Mouse (Mus musculus): Measurements from ENCODE around the gene Sept3. TPM values are rescaled to one million over a fixed set of nuclear protein-coding genes. Genes with fewer than 3 reads are reported as not detected.

The Sept3 gene
- 83.4 and 109 TPM in 2 replicates for polyA plus RNA-seq (2016; fragmentation: Nextera tagmentation; extraction: Ambion mirVana)

- Histone ChIP-seq H3K4me3 (peak within 1 kb of the TSS; percentile 87), H3K27me3 (ENCODE audit: low read depth, poor library complexity, severe bottlenecking) (peaks cover 41% of the 10 kb centered on the region), H3K36me3 (peaks cover 31% of the 10 kb centered on the region), H3K9me3 (replicated peaks) (no peaks in the 10 kb centered on the region), H3K4me1 (peaks cover 68% of the 10 kb centered on the region), H3K27ac (replicated peaks) (peak within 1 kb of the TSS; percentile 98)
- DNase-seq (ENCODE audit: low spot score) = no peak
- 30% methylated on average over 6 of the region's 6 CpGs for WGBS
Observed at GRCm38 (mm10) chr15:82274593-82274926, at the start of gene Sept3. TSS of gene Sept3 (plus strand) at chr15:82274893.

- no peak for DNase-seq (ENCODE audit: low spot score)
- Histone ChIP-seq H3K36me3 (no peaks in the 10 kb centered on the region), H3K4me3 (no peak overlapping the region), H3K4me1 (peaks cover 47% of the 10 kb centered on the region), H3K27ac (replicated peaks) (no peak overlapping the region), H3K27me3 (ENCODE audit: low read depth, poor library complexity, severe bottlenecking) (peaks cover 60% of the 10 kb centered on the region), H3K9me3 (replicated peaks) (no peaks in the 10 kb centered on the region)
- WGBS = 90% methylated on average over 5 of the region's 5 CpGs
Observed at GRCm38 (mm10) chr15:82225769-82226168, 48.9 kb upstream of the Sept3 start.

GRCm38 (mm10) chr15:82229542-82230045, 45.1 kb upstream of the Sept3 start:
- H3K36me3 ChIP-seq = peaks cover 21% of the 10 kb centered on the region

GRCm38 (mm10) chr15:82230098-82230611, 44.5 kb upstream of the Sept3 start:
- H3K27ac ChIP-seq (replicated peaks) = peak overlapping the region; percentile 58
- DNase-seq (ENCODE audit: low spot score) = no peak
- H3K4me3 ChIP-seq = no peak overlapping the region
- peaks cover 17% of the 10 kb centered on the region for H3K27me3 ChIP-seq (ENCODE audit: low read depth, poor library complexity, severe bottlenecking)
- peaks cover 17% of the 10 kb centered on the region for H3K4me1 ChIP-seq
- no peaks in the 10 kb centered on the region for H3K9me3 ChIP-seq (replicated peaks)
- WGBS = 73% methylated on average over 6 of the region's 6 CpGs
- H3K36me3 ChIP-seq = peaks cover 24% of the 10 kb centered on the region

More at GRCm38 (mm10) chr15:82229542-82230045, 45.1 kb upstream of the Sept3 start:
- Histone ChIP-seq H3K27me3 (ENCODE audit: low read depth, poor library complexity, severe bottlenecking) (peaks cover 23% of the 10 kb centered on the region), H3K4me3 (no peak overlapping the region), H3K9me3 (replicated peaks) (no peaks in the 10 kb centered on the region), H3K4me1 (peaks cover 23% of the 10 kb centered on the region), H3K27ac (replicated peaks) (peak overlapping the region; percentile 58)
- 47% methylated on average over 11 of the region's 11 CpGs for WGBS
- DNase-seq (ENCODE audit: low spot score) = no peak

- peaks cover 24% of the 10 kb centered on the region for H3K36me3 ChIP-seq
- DNase-seq (ENCODE audit: low spot score) = no peak
- no peak overlapping the region for H3K4me3 ChIP-seq
- H3K27ac ChIP-seq (replicated peaks) = no peak overlapping the region
- 88% methylated on average over 4 of the region's 4 CpGs for WGBS
- H3K4me1 ChIP-seq = peaks cover 15% of the 10 kb centered on the region
- peaks cover 8% of the 10 kb centered on the region for H3K27me3 ChIP-seq (ENCODE audit: low read depth, poor library complexity, severe bottlenecking)
- H3K9me3 ChIP-seq (replicated peaks) = no peaks in the 10 kb centered on the region
Observed at GRCm38 (mm10) chr15:82231100-82231499, 43.6 kb upstream of the Sept3 start.

- Histone ChIP-seq H3K9me3 (replicated peaks) (no peaks in the 10 kb centered on the region), H3K4me3 (no peak overlapping the region), H3K27ac (replicated peaks) (no peak overlapping the region), H3K4me1 (peaks cover 15% of the 10 kb centered on the region), H3K36me3 (peaks cover 24% of the 10 kb centered on the region), H3K27me3 (ENCODE audit: low read depth, poor library complexity, severe bottlenecking) (0 out of 2 replicates have a peak, but pooled peaks cover under 1% of the 10 kb centered on the region)
- 67% methylated on average over 11 of the region's 11 CpGs for WGBS
- DNase-seq (ENCODE audit: low spot score) = no peak
Observed at GRCm38 (mm10) chr15:82231591-82232378, 42.9 kb upstream of the Sept3 start.

- 75% methylated on average over 4 of the region's 4 CpGs for WGBS
- DNase-seq (ENCODE audit: low spot score) = no peak
- Histone ChIP-seq H3K27ac (replicated peaks) (no peak overlapping the region), H3K9me3 (replicated peaks) (no peaks in the 10 kb centered on the region), H3K4me1 (peaks cover 15% of the 10 kb centered on the region), H3K27me3 (ENCODE audit: low read depth, poor library complexity, severe bottlenecking) (no peaks in the 10 kb centered on the region), H3K4me3 (no peak overlapping the region), H3K36me3 (peaks cover 25% of the 10 kb centered on the region)
Observed at GRCm38 (mm10) chr15:82232651-82233050, 42.0 kb upstream of the Sept3 start.

GRCm38 (mm10) chr15:82235661-82236060, 39.0 kb upstream of the Sept3 start:
- Histone ChIP-seq H3K27me3 (ENCODE audit: low read depth, poor library complexity, severe bottlenecking) (no peaks in the 10 kb centered on the region), H3K9me3 (replicated peaks) (no peaks in the 10 kb centered on the region), H3K4me1 (no peaks in the 10 kb centered on the region; the same call in 1 of the 2 replicates), H3K27ac (replicated peaks) (no peak overlapping the region), H3K4me3 (no peak overlapping the region), H3K36me3 (peaks cover 49% of the 10 kb centered on the region)
- 76% methylated on average over 10 of the region's 10 CpGs for WGBS
- DNase-seq (ENCODE audit: low spot score) = no peak

- DNase-seq (ENCODE audit: low spot score) = peak; percentile 84
- WGBS = 20% methylated on average over 5 of the region's 5 CpGs
- Histone ChIP-seq H3K9me3 (replicated peaks) (no peaks in the 10 kb centered on the region), H3K36me3 (peaks cover 51% of the 10 kb centered on the region), H3K4me1 (no peaks in the 10 kb centered on the region; the same call in 1 of the 2 replicates), H3K27ac (replicated peaks) (no peak overlapping the region), H3K4me3 (no peak overlapping the region), H3K27me3 (ENCODE audit: low read depth, poor library complexity, severe bottlenecking) (no peaks in the 10 kb centered on the region)
Observed at GRCm38 (mm10) chr15:82236565-82236964, 38.1 kb upstream of the Sept3 start.

- DNase-seq (ENCODE audit: low spot score) = no peak
- Histone ChIP-seq H3K9me3 (replicated peaks) (no peaks in the 10 kb centered on the region), H3K4me3 (peak overlapping the region; percentile 69), H3K4me1 (peaks cover 14% of the 10 kb centered on the region), H3K27me3 (ENCODE audit: low read depth, poor library complexity, severe bottlenecking) (no peaks in the 10 kb centered on the region; the same call in 1 of the 2 replicates), H3K36me3 (peaks cover 20% of the 10 kb centered on the region), H3K27ac (replicated peaks) (peak overlapping the region; percentile 93)
- 84% methylated on average over 3 of the region's 3 CpGs for WGBS
Observed at GRCm38 (mm10) chr15:82243311-82243710, 31.4 kb upstream of the Sept3 start.

- Histone ChIP-seq H3K4me3 (peak overlapping the region; percentile 69), H3K4me1 (peaks cover 14% of the 10 kb centered on the region), H3K27me3 (ENCODE audit: low read depth, poor library complexity, severe bottlenecking) (no peaks in the 10 kb centered on the region; the same call in 1 of the 2 replicates), H3K27ac (replicated peaks) (peak overlapping the region; percentile 93), H3K36me3 (peaks cover 15% of the 10 kb centered on the region), H3K9me3 (replicated peaks) (no peaks in the 10 kb centered on the region)
- WGBS = 10% methylated on average over 12 of the region's 12 CpGs
- no peak for DNase-seq (ENCODE audit: low spot score)
Observed at GRCm38 (mm10) chr15:82243742-82244114, 31.0 kb upstream of the Sept3 start.

- peaks cover 14% of the 10 kb centered on the region for H3K4me1 ChIP-seq
- peak within 1 kb of the TSS; percentile 69 for H3K4me3 ChIP-seq
- peaks cover 10% of the 10 kb centered on the region for H3K36me3 ChIP-seq
- H3K27ac ChIP-seq (replicated peaks) = peak within 1 kb of the TSS; percentile 93
- H3K27me3 ChIP-seq (ENCODE audit: low read depth, poor library complexity, severe bottlenecking) = no peaks in the 10 kb centered on the region; the same call in 1 of the 2 replicates
- H3K9me3 ChIP-seq (replicated peaks) = no peaks in the 10 kb centered on the region
- DNase-seq (ENCODE audit: low spot score) = peak; percentile 94
- WGBS = under 1% methylated on average over 65 of the region's 65 CpGs
Observed at GRCm38 (mm10) chr15:82244115-82244804, 30.4 kb upstream of the Sept3 start, which contains the start of gene Cenpm. TSS of gene Cenpm (minus strand) at chr15:82244748.

Measured in midbrain, embryonic 10.5 days (tissue).